ENCODE assay signal across 8 mouse cellular contexts in the genomic region with DNA sequence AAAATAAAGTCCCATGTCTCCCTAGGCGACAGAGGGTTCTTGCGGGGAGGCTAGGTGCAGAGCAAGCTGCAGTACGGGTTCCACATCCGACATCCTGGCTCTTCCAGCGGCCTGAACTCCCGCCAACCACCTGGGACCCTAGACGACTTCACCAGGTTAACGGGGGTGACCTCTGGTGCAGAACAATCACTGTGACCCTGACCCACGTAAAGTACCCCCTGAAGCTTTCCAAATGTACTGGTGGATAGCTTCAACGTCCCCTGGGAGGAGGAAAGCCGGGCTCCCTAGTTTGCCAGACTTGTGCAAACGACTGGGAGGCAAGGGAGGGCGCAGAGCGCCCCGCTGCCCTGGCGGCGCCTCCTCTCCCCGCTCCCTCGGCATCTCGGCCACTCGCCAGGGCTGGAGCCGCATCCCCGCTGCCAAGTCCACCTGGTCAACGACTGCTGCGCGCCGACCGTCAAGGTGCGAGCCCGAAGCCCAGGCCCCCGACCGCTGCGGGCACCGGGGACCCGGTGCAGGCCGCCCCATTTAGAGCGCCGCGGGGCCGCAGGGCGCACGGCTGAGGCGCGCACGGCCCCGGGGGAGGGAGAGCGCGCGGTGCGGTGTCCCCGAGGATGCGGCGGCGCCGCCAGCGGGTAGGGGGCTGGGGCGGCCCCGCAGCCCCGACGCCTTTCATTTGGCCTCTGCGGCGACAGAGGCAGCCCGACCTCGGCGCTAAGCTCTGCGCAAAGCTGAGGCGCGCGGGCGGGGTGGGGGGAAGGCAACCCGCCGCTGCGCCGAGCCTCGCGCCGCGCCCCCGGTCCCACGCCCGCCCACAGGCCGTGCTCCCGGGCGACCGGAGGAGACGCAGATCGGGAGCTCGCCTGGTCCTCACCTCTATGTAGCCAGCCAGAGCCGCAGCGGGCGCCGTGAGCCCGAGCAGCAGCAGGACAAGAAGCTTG. TPM values are rescaled to one million over a fixed set of nuclear protein-coding genes. Genes with fewer than 3 reads are reported as not detected.
DNase-seq lines count a peak whose midpoint lies in the region; ATAC-seq lines count a peak whose summit lies in the region.

No protein-coding gene starts in this region.

- no peaks in the 10 kb centered on the region for H3K36me3 ChIP-seq in hindbrain, embryonic 12.5 days

- H3K27ac ChIP-seq in hindbrain, embryonic 12.5 days = peak overlapping the region; percentile 95

- WGBS in hindbrain, embryonic 12.5 days = under 1% methylated on average over 76 of the region's 93 CpGs

- peak; percentile 96 for DNase-seq in heart, adult 11 months
- DNase-seq in heart, adult 8-10 months (ENCODE audit: low spot score) = no peak
- DNase-seq in cerebellum, adult 8-10 months = peak; percentile 78
- peak; percentile 40 for DNase-seq in forelimb bud, embryonic 11.5 days (ENCODE audit: low read depth, low spot score)
- peak; percentile 16 to 21 for DNase-seq in left cerebral cortex, adult 8-10 months (ENCODE audit: low spot score in 2 of 2)
- DNase-seq in mesoderm, embryonic 11.5 days (ENCODE audit: low read depth, low spot score) = peak; percentile 53
- peak; percentile 33 for DNase-seq in spleen, adult 12 weeks (ENCODE audit: low spot score)

- peak; percentile 75 for ATAC-seq in hindbrain, embryonic 12.5 days (ENCODE audit: low FRiP score)

- peak overlapping the region; percentile 97 for H3K4me3 ChIP-seq in hindbrain, embryonic 12.5 days

- H3K27me3 ChIP-seq in hindbrain, embryonic 12.5 days = no peaks in the 10 kb centered on the region

- peaks cover 27% of the 10 kb centered on the region for H3K4me1 ChIP-seq in hindbrain, embryonic 12.5 days

- no peaks in the 10 kb centered on the region for H3K9me3 ChIP-seq in hindbrain, embryonic 12.5 days (replicated peaks)

- H3K9ac ChIP-seq in hindbrain, embryonic 12.5 days = peak overlapping the region; percentile 94

- peak overlapping the region; percentile 96 for H3K4me2 ChIP-seq in hindbrain, embryonic 12.5 days (replicated peaks)

RNA-seq across cellular contexts. Expression of gene Aplp2, which starts 0.6 kb away (rescaled TPM):
- 100 to 1,000 TPM; 290 to 388 (median 328) TPM for total RNA-seq in heart, adult 8-10 months (2022)
- 289 and 297 TPM in 2 replicates for polyA plus RNA-seq in hindbrain, embryonic 12.5 days (2016; fragmentation: Nextera tagmentation; extraction: Ambion mirVana)
- 100 to 1,000 TPM; 531 to 605 (median 581) TPM for total RNA-seq in left cerebral cortex, adult 8-10 months (2022)
